Mouse (Mus musculus) kidney, embryonic 14.5 days (tissue): Measurements from ENCODE around the gene Ntpcr. TPM values are rescaled to one million over a fixed set of nuclear protein-coding genes. Genes with fewer than 3 reads are reported as not detected.

Experiments used
- ATAC-seq: fragments of 200-750 bp; cut with Nextera tagmentation; 2 replicates; pipeline ENCODE4 v1.8.0; 2017; ENCODE audit warnings: moderate number of reproducible peaks, mild to moderate bottlenecking, moderate TSS enrichment, moderate library complexity; ENCODE audit not compliant: low FRiP score, low TSS enrichment
- H3K27ac ChIP-seq: fragments of 300-500 bp; sonication (generic); 2 replicates; pipeline ENCODE4 v1.5.1; 2014; ENCODE audit warnings: low read depth, mild to moderate bottlenecking, low read length, moderate library complexity, mixed read lengths
- H3K27me3 ChIP-seq: fragments of 300-500 bp; sonication (generic); 2 replicates; pipeline ENCODE4 v1.6.1; 2014; ENCODE audit warnings: mild to moderate bottlenecking, low read length; ENCODE audit not compliant: control insufficient read depth, insufficient read depth
- H3K36me3 ChIP-seq: fragments of 300-500 bp; sonication (generic); 2 replicates; pipeline ENCODE4 v1.6.1; 2014; ENCODE audit warnings: low read length, mixed read lengths; ENCODE audit not compliant: control insufficient read depth, insufficient read depth
- H3K4me1 ChIP-seq: fragments of 300-500 bp; sonication (generic); 2 replicates; pipeline ENCODE4 v1.6.1; 2014; ENCODE audit warnings: low read length, mixed read lengths; ENCODE audit not compliant: control insufficient read depth, insufficient read depth
- H3K4me2 ChIP-seq: fragments of 300-500 bp; sonication (generic); replicated peaks from 2 replicates; pipeline ENCODE4 v1.6.1; 2014; ENCODE audit warnings: low read depth, mild to moderate bottlenecking, low read length
- H3K4me3 ChIP-seq: fragments of 300-500 bp; sonication (generic); 2 replicates; pipeline ENCODE4 v1.5.1; 2014; ENCODE audit warnings: mild to moderate bottlenecking, low read length
- H3K9ac ChIP-seq: fragments of 300-500 bp; sonication (generic); 2 replicates; pipeline ENCODE4 v1.6.1; 2014; ENCODE audit warnings: low read depth, mild to moderate bottlenecking, low read length, moderate library complexity
- H3K9me3 ChIP-seq: fragments of 300-500 bp; sonication (generic); 2 replicates; pipeline ENCODE4 v1.6.1; 2016; ENCODE audit warnings: low read length; ENCODE audit not compliant: control insufficient read depth
- WGBS: fragments of 180-500 bp; shearing (Covaris S2); extraction: QIAGEN DNeasy Blood & Tissue Kit; methylation state at CpG from one replicate; pipeline ENCODE4 v1.1.7; 2014; 5-methylcytosine and 5-hydroxymethylcytosine counted together
- polyA plus RNA-seq: library from polyadenylated mRNA; unstranded; fragments of >200 nt; fragmentation: Nextera tagmentation; extraction: Ambion mirVana; gene quantifications from 2 replicates; pipeline ENCODE4 v1.2.1, GENCODE M21; 2014

Ntpcr gene
- polyA plus RNA-seq, 1 experiment from 2014 or later: 29.3 TPM

DNA sequence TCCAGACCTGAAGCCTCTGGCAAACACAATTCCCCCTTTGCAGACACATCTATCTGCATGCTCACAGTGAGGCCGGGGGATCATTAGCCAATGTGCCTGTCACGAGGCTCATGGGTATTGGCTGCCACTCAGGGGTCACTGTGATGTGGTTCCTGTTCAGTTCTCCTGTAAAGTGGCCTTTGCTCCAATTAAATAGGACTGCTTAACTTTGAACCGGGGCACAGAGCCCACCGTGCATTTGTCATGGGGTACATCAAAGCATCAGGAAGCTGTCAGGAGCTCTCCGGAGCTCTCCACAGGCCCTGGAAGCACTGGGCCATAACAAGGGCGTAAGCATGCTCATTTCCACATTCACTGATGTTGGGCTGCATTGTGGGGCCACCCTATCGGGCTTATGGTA is 13.2 kb upstream of the Ntpcr start:
- no peak overlapping the region for H3K4me2 ChIP-seq
- H3K9ac ChIP-seq: no peak overlapping the region
- H3K27ac ChIP-seq: no peak overlapping the region
- H3K4me3 ChIP-seq: no peak overlapping the region
- 14% methylated on average over 7 of the region's 7 CpGs for WGBS
- H3K27me3 ChIP-seq: no peaks in the 10 kb centered on the region
- H3K4me1 ChIP-seq: peaks cover 11% of the 10 kb centered on the region; the same call in 1 of the 2 replicates
- H3K9me3 ChIP-seq: no peaks in the 10 kb centered on the region
- ATAC-seq: peak; percentile 70; the same call in 1 of the 2 replicates
- H3K36me3 ChIP-seq: no peaks in the 10 kb centered on the region

DNA sequence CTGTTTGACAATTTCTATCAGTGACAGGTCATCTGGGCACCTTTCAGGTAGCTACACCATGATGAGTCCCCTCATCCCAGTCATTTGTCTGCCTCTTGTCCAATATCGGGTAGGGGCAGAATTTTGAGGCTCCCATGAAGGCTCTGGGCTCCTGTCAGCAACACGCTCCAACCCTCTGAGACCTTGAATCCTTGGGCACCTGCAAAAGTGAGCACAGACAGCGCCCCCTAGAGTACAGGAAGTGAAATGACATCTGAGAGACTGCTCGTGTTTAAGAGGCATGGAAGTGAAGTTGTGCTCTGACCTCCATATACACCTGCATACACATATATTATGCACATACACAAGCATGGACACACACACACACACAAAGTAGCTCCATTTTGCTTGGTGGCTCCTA is 10.8 kb upstream of the Ntpcr start:
- Histone ChIP-seq H3K4me1 (peaks cover 11% of the 10 kb centered on the region; the same call in 1 of the 2 replicates), H3K4me3 (no peak overlapping the region), H3K27ac (no peak overlapping the region), H3K4me2 (no peak overlapping the region), H3K27me3 (no peaks in the 10 kb centered on the region), H3K9ac (no peak overlapping the region), H3K9me3 (no peaks in the 10 kb centered on the region), H3K36me3 (no peaks in the 10 kb centered on the region)
- WGBS: 72% methylated on average over 4 of the region's 4 CpGs
- no peak for ATAC-seq

DNA sequence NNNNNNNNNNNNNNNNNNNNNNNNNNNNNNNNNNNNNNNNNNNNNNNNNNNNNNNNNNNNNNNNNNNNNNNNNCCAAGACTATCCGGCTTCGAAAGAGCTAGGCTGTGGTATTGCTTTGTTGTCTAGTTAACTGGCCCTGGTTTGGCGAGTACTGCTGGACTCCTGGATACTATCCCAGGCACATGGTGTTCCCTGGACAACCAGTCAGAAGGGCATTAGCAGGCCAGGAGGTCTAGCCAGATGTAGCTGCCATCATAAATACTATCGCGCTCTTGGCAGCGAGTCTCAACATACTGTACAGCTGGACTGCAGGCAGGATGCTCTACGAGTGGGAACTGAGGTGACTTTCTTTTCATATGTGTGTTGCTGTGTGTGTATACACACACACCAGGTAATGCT is 7.1 kb upstream of the Ntpcr start:
- no peaks in the 10 kb centered on the region for H3K36me3 ChIP-seq
- ATAC-seq: no peak
- no peak overlapping the region for H3K4me3 ChIP-seq
- H3K4me1 ChIP-seq: no peaks in the 10 kb centered on the region; the same call in 1 of the 2 replicates
- H3K4me2 ChIP-seq: no peak overlapping the region
- H3K9ac ChIP-seq: no peak overlapping the region
- H3K27ac ChIP-seq: no peak overlapping the region
- WGBS: 59% methylated on average over 7 of the region's 7 CpGs
- H3K9me3 ChIP-seq: no peaks in the 10 kb centered on the region
- no peaks in the 10 kb centered on the region for H3K27me3 ChIP-seq

DNA sequence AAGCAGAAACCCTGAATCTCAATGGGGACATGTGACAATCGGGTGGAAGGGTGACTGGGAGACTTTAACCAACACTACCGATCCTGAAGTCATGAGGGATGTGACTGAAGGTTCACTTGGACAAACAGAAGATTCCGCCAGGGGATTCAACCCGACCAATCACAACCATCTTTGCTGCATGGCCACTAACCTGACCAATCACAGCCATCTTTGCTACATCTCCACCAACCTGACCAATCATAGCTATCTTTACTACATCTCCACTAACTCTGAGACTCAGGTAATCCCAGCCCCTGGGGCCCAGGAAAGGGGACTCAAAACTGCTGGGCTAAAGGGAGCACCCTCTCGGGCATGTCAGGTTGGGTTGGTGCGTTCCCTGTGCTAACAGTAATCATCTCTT is 6.3 kb upstream of the Ntpcr start:
- H3K9me3 ChIP-seq: no peaks in the 10 kb centered on the region
- no peak for ATAC-seq
- H3K4me1 ChIP-seq: no peaks in the 10 kb centered on the region
- no peaks in the 10 kb centered on the region for H3K27me3 ChIP-seq
- 83% methylated on average over 6 of the region's 6 CpGs for WGBS
- no peaks in the 10 kb centered on the region for H3K36me3 ChIP-seq
- no peak overlapping the region for H3K27ac ChIP-seq
- H3K4me3 ChIP-seq: no peak overlapping the region
- no peak overlapping the region for H3K9ac ChIP-seq
- H3K4me2 ChIP-seq: no peak overlapping the region

GRCm38 (mm10) chr8:125725037-125725820 is 4.5 kb upstream of the Ntpcr start:
- H3K9ac ChIP-seq: no peak overlapping the region

GRCm38 (mm10) chr8:125726143-125726542 is 3.6 kb upstream of the Ntpcr start:
- Histone ChIP-seq H3K36me3 (no peaks in the 10 kb centered on the region), H3K4me2 (no peak overlapping the region), H3K4me3 (no peak overlapping the region), H3K27me3 (no peaks in the 10 kb centered on the region), H3K4me1 (no peaks in the 10 kb centered on the region), H3K9ac (no peak overlapping the region), H3K27ac (no peak overlapping the region), H3K9me3 (no peaks in the 10 kb centered on the region)
- WGBS: 80% methylated on average over 4 of the region's 4 CpGs
- ATAC-seq: no peak

More at GRCm38 (mm10) chr8:125725037-125725820, 4.5 kb upstream of the Ntpcr start:
- 86% methylated on average over 6 of the region's 6 CpGs for WGBS
- no peak for ATAC-seq
- Histone ChIP-seq H3K4me1 (no peaks in the 10 kb centered on the region), H3K27me3 (no peaks in the 10 kb centered on the region), H3K27ac (no peak overlapping the region), H3K4me3 (no peak overlapping the region), H3K9me3 (no peaks in the 10 kb centered on the region), H3K4me2 (no peak overlapping the region), H3K36me3 (no peaks in the 10 kb centered on the region)

- Histone ChIP-seq H3K9ac (no peak overlapping the region), H3K4me1 (no peaks in the 10 kb centered on the region), H3K27me3 (no peaks in the 10 kb centered on the region), H3K36me3 (no peaks in the 10 kb centered on the region), H3K9me3 (no peaks in the 10 kb centered on the region), H3K4me3 (no peak overlapping the region), H3K4me2 (no peak overlapping the region), H3K27ac (no peak overlapping the region)
- ATAC-seq: no peak
- 80% methylated on average over 5 of the region's 5 CpGs for WGBS
Observed at GRCm38 (mm10) chr8:125726986-125727385, 2.8 kb upstream of the Ntpcr start.

- H3K4me1 ChIP-seq: no peaks in the 10 kb centered on the region
Observed at GRCm38 (mm10) chr8:125727797-125728196, 2.0 kb upstream of the Ntpcr start.

More at GRCm38 (mm10) chr8:125727797-125728196, 2.0 kb upstream of the Ntpcr start:
- no peak overlapping the region for H3K9ac ChIP-seq
- H3K9me3 ChIP-seq: no peaks in the 10 kb centered on the region
- 52% methylated on average over 8 of the region's 8 CpGs for WGBS
- no peaks in the 10 kb centered on the region for H3K36me3 ChIP-seq
- peak; percentile 51; the same call in 1 of the 2 replicates for ATAC-seq
- no peak overlapping the region for H3K4me2 ChIP-seq
- no peak overlapping the region for H3K27ac ChIP-seq
- no peaks in the 10 kb centered on the region for H3K27me3 ChIP-seq
- no peak overlapping the region for H3K4me3 ChIP-seq
